Mouse (Mus musculus): ENCODE data around the gene Pla2g16.

Pla2g16 gene

GRCm38 (mm10) chr19:7563676-7564075, 6.4 kb downstream of the Pla2g16 start:
- DNase-seq (ENCODE audit: extremely low spot score, low read depth, low spot score), result no peak

- DNase-seq (ENCODE audit: extremely low spot score, low read depth, low spot score), result no peak
Measured at GRCm38 (mm10) chr19:7564457-7564856, 7.2 kb downstream of the Pla2g16 start.

GRCm38 (mm10) chr19:7566826-7567225, 9.6 kb downstream of the Pla2g16 start:
- DNase-seq (ENCODE audit: extremely low spot score, low read depth, low spot score), result no peak

GRCm38 (mm10) chr19:7568364-7568763, 11.1 kb downstream of the Pla2g16 start:
- no peak for DNase-seq (ENCODE audit: extremely low spot score, low read depth, low spot score)

GRCm38 (mm10) chr19:7569650-7570049, 12.4 kb downstream of the Pla2g16 start:
- DNase-seq (ENCODE audit: extremely low spot score, low read depth, low spot score), result no peak

GRCm38 (mm10) chr19:7576180-7576579, 18.9 kb downstream of the Pla2g16 start:
- no peak for DNase-seq (ENCODE audit: extremely low spot score, low read depth, low spot score)

- no peak for DNase-seq (ENCODE audit: extremely low spot score, low read depth, low spot score)
Measured at GRCm38 (mm10) chr19:7577710-7578109, 20.5 kb downstream of the Pla2g16 start.

- no peak for DNase-seq (ENCODE audit: extremely low spot score, low read depth, low spot score)
Measured at GRCm38 (mm10) chr19:7581042-7581441, 23.8 kb downstream of the Pla2g16 start.

- DNase-seq (ENCODE audit: extremely low spot score, low read depth, low spot score), result no peak
Measured at GRCm38 (mm10) chr19:7583101-7583500, 25.8 kb downstream of the Pla2g16 start.

GRCm38 (mm10) chr19:7583599-7583998, 26.3 kb downstream of the Pla2g16 start:
- no peak for DNase-seq (ENCODE audit: extremely low spot score, low read depth, low spot score)

GRCm38 (mm10) chr19:7585279-7585678, 28.0 kb downstream of the Pla2g16 start:
- DNase-seq (ENCODE audit: extremely low spot score, low read depth, low spot score), result no peak

- DNase-seq (ENCODE audit: extremely low spot score, low read depth, low spot score), result no peak
Measured at GRCm38 (mm10) chr19:7585764-7586163, 28.5 kb downstream of the Pla2g16 start.

GRCm38 (mm10) chr19:7590795-7591194, 33.5 kb downstream of the Pla2g16 start:
- no peak for DNase-seq (ENCODE audit: extremely low spot score, low read depth, low spot score)

GRCm38 (mm10) chr19:7592018-7592417, 34.8 kb downstream of the Pla2g16 start:
- DNase-seq (ENCODE audit: extremely low spot score, low read depth, low spot score), result no peak

- no peak for DNase-seq (ENCODE audit: extremely low spot score, low read depth, low spot score)
Measured at GRCm38 (mm10) chr19:7595534-7595933, 38.3 kb downstream of the Pla2g16 start.

GRCm38 (mm10) chr19:7598481-7598880, 41.2 kb downstream of the Pla2g16 start:
- no peak for DNase-seq (ENCODE audit: extremely low spot score, low read depth, low spot score)

GRCm38 (mm10) chr19:7601551-7601950, 44.3 kb downstream of the Pla2g16 start:
- no peak for DNase-seq (ENCODE audit: extremely low spot score, low read depth, low spot score)

- DNase-seq (ENCODE audit: extremely low spot score, low read depth, low spot score), result no peak
Measured at GRCm38 (mm10) chr19:7604107-7604506, 46.8 kb downstream of the Pla2g16 start.

- no peak for DNase-seq (ENCODE audit: extremely low spot score, low read depth, low spot score)
Measured at GRCm38 (mm10) chr19:7605013-7605412, 47.8 kb downstream of the Pla2g16 start.

GRCm38 (mm10) chr19:7605930-7606783, 48.9 kb downstream of the Pla2g16 start:
- peak; percentile 46 for DNase-seq (ENCODE audit: extremely low spot score, low read depth, low spot score)

- DNase-seq (ENCODE audit: extremely low spot score, low read depth, low spot score), result no peak
Measured at GRCm38 (mm10) chr19:7606801-7607689, 49.8 kb downstream of the Pla2g16 start, which contains the start of gene Lgals12. Lgals12 (minus strand) TSS chr19:7607193.
